Comparison of ENCODE assay signal across 9 mouse cellular contexts in the genomic region with DNA sequence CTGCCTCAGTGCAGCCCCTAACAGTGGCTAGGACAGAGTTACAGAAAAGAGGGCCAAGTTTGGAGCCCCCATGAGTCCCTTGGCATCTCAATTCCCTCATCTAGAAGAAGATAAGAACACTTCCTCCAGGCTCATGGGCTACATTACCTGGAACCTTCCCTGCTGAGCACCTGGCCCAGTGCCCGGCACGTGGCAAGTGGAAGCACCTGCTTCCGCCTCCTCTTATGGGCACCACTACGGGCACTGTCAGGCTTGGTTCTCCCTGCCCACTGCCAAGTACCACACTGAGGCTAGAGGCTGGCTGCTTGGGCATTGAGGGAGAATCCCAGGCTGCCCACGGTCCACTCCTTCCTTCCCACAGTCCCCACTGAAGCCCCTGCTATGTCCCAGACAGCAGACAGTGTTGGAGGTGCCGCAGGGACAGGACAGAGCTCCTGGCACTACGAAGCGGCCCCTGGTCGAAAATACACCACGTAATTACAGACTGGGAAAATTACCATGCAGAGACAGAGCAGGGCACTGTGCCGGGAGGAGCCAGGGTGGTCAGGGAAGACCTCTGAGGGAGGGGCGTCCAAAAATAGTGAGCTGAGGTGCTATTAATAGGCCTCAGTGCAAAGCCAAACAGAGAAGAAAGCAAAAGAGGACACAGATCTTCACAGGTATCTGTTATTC.
A peak's percentile ranks its signal among the peaks of the same experiment; 100 is the strongest.
DNase-seq lines count a peak whose midpoint lies in the region; ATAC-seq lines count a peak whose summit lies in the region.
"Had no signal": no experiment of that assay in that cellular context is flagged by ENCODE, and none has a peak within 500 bp of the region (broad histone marks: within the 10 kb centered on the region; RNA-seq: fewer than 3 reads in every experiment).

No protein-coding gene starts in this region.

- H3K9ac ChIP-seq in kidney, embryonic 14.5 days (ENCODE audit: low read depth, low read length), result no peak overlapping the region
- H3K9ac ChIP-seq: liver, embryonic 13.5 days had no signal

- H3K9me3 ChIP-seq in kidney, embryonic 14.5 days (ENCODE audit: control insufficient read depth, low read length), result peaks cover 4% of the 10 kb centered on the region; the same call in 1 of the 2 replicates
- H3K9me3 ChIP-seq: liver, embryonic 13.5 days had no signal

- 0 out of 2 replicates have a peak overlapping the region, but pooled peaks have one; percentile 30 for H3K27ac ChIP-seq in kidney, embryonic 14.5 days (ENCODE audit: low read depth, low read length)
- H3K27ac ChIP-seq: liver, embryonic 13.5 days had no signal

- no peak for ATAC-seq in kidney, embryonic 14.5 days (ENCODE audit: low FRiP score, low TSS enrichment)
- ATAC-seq in megakaryocyte progenitor cell, adult 5-6 weeks (replicated peaks; ENCODE audit: poor library complexity), result peak; percentile 23; the same call in 1 of the 2 replicates

- no peaks in the 10 kb centered on the region for H3K36me3 ChIP-seq in kidney, embryonic 14.5 days (ENCODE audit: control insufficient read depth, insufficient read depth, low read length)
- H3K36me3 ChIP-seq: liver, embryonic 13.5 days had no signal

- H3K4me2 ChIP-seq in kidney, embryonic 14.5 days (replicated peaks; ENCODE audit: low read depth, low read length), result no peak overlapping the region
- H3K4me2 ChIP-seq: liver, embryonic 13.5 days had no signal

- H3K27me3 ChIP-seq in kidney, embryonic 14.5 days (ENCODE audit: control insufficient read depth, insufficient read depth, low read length), result no peaks in the 10 kb centered on the region
- H3K27me3 ChIP-seq: liver, embryonic 13.5 days had no signal

- no peak overlapping the region for H3K4me3 ChIP-seq in kidney, embryonic 14.5 days (ENCODE audit: low read length)
- H3K4me3 ChIP-seq: liver, embryonic 13.5 days; myocyte had no signal

- 87% methylated on average over 12 of the region's 12 CpGs for WGBS in kidney, embryonic 14.5 days

- DNase-seq in kidney, adult 8-10 months, result no peak
- DNase-seq in cerebellum, postnatal 14 days, result peak; percentile 97 to 99
- peak; percentile 51 for DNase-seq in heart, postnatal 4 days
- DNase-seq in layer of hippocampus, postnatal 14 days (ENCODE audit: low spot score in 2 of 2), result no peak
- no peak for DNase-seq in kidney, adult 9 months
- DNase-seq: liver, embryonic 13.5 days had no signal

- H3K4me1 ChIP-seq in kidney, embryonic 14.5 days (ENCODE audit: control insufficient read depth, insufficient read depth, low read length), result peaks cover 23% of the 10 kb centered on the region; the same call in 1 of the 2 replicates
- H3K4me1 ChIP-seq: liver, embryonic 13.5 days had no signal

Comparison
In these comparisons a context has a peak if more than half of its experiments do, and no peak if none do; other contexts are left out.
1. DNase-seq: peak in cerebellum, postnatal 14 days (2 of 2) and heart, postnatal 4 days (single experiment); none in kidney, adult 8-10 months (0 of 2), layer of hippocampus, postnatal 14 days (0 of 2) and kidney, adult 9 months (single experiment).